Mouse (Mus musculus) lung, postnatal 14 days (tissue): ENCODE data around the gene 2900026A02Rik.
A peak's percentile ranks its signal among the peaks of the same experiment; 100 is the strongest.

Experiments used
- DNase-seq: peaks from one replicate; pipeline ENCODE4 v3.0.0; 2021

The 2900026A02Rik gene

DNA sequence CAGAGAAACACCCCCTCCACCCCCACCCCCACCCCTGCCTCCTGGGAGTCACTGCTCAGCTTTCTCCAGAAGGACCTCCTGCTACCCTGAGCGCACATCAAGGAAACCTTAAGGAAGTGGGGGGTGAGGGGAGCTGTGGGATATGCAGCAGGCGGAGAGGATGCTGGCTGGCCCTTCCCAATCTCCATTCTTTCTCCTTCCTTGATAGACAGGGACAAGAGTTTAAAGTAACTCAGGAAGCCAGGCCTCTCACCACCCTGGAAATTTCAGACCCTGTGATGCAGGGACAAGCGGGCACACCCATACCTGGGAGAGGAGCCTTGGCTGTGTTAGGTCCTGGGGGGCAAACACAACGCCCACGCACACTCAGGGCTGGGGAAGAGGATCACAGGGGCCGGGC is 10.7 kb downstream of the 2900026A02Rik start:
- no peak for DNase-seq

DNA sequence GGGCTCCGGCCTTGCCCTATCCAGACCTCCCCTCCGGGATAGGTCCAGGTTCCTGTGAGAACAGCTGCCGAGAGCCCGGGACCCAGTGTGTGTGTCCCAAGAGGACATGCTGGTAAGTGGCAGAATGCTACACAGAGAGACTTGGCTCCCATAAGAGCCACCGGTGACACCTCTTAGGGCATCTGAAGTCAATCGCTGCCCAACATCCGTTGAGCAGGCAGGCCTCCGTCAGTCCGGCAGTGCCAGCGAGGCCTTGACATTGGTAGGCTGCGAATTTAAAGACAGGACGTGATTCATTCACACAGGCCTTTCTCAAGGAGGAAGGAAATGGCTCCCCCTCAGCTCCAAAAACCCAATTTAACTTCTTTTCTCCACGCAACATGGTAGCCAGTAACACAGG is 11.1 kb downstream of the 2900026A02Rik start:
- no peak for DNase-seq

DNA sequence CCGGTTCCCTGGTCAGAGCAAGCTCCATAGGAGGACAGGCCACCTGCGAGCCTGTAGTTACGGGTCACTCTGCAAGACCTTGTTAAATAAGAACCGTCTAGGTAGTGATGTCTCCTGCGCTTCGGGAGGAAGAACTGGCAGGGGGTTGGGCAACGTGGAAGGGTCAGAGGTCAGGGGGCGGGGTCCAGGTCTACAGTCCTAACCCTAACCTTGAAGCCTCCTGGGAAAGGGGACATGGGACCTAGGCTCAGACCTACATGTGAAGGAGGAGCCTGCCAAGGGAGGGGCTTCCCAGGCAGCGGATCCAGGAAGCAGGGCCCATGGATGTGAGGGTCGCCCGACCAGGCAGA is 11.7 kb downstream of the 2900026A02Rik start:
- DNase-seq, result no peak

DNA sequence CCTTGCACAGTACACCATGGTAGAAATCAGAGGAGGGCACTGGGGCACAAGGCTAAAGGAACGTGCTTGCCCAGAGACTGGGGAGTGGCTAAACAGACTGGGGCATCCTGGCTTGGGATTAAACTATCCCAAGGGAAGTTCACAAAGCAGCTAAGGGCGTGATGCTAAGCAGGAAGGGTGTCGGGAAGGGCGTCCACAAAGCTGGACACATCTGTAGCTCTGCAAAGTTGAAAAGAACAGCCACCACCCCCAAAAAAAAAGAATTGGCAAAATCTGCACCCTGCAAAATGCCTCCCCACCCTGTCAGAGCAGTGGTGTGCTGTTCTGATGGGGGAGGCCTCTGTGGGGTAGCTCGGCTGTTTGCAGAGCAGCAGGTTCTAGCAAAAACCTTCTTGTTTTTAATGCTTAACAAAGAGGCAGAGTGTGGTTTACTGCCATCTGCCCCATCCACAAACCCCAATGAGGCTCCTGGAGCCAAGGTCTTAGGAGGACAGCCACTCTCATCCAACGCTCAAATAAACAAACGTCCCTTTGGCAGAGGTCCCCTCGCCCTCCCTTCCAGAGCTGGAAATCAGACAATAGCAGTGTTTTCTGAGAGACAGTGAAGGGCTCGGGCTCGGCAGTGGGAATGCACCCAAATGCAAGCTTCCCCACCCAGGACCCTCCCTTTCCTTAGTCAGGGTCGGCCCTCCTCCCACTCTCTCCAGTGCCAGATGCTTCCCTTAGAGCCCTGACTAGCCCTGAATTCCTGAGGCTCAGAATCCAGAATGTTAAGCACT is 12.2 kb downstream of the 2900026A02Rik start:
- DNase-seq, result peak; percentile 80

DNA sequence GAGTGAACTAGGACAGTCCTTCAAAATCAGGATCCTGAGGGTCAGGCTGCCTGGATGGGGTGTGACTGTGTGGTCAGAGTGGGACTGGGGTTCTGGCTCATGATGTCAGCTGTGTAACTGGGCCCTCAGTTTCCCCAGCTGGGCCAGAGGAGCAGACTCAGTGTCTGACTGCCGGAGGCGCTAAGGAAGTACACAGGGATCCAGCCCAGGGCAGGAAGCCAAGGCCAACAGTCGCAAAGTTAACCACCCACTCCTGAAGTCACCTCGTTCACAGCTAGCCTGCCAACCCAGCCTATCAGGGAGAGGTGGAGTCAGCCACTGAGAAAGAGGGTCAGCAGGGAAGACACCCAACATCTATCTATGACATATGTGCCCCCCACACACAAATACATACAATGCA is 13.0 kb downstream of the 2900026A02Rik start:
- DNase-seq, result peak; percentile 65

DNA sequence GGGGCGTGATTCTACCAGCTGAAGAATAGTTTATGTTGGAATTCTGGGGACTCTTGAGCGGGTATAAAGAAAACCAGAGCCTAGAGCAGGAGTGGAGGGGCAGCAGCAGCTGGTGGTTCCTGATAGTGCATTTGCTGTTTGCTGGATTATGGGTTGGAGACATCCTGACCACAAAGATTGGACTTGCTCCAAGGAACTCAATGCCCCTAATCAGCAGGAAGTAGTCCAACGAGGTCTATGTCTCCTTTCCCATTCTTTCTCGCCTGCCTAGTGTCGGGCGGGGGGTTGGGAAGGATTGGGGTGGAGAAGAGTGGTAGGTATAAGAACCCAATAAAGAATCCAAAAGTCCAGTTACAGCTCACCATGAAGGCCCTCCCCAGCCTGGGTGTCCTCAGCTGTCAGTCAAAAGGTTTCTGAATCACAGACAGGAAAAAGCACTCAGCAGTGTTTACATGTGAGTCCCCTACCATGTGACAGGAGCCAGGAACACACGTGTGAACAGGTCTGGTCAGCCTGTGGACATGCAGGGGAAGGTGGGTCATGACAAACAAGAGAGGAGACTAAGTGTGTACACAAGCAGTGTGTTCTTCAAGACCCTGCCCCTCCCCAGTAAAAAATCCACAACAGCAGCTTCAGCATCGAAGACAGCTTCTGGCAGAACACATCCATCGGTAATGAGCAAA is 14.2 kb downstream of the 2900026A02Rik start:
- DNase-seq, result no peak

DNA sequence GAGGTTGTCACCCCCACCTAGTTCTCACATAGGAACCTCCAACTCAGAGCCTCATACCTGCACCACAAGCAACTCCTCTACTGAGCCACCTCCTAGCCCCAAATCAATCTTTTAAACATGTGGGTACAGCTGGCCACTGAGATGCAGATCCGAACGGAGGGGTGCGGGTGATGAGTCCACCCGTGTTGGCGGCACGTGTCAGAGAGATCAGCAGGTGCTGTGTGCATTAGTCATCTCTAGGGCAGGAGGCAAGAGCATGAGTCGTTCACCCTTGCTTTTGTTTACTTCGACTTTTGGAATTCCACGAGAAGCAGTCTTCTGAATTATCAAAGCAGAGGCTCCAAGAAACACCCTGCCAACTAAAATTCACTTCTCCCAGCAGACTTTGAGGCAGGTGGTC is 16.8 kb downstream of the 2900026A02Rik start:
- DNase-seq, result no peak

DNA sequence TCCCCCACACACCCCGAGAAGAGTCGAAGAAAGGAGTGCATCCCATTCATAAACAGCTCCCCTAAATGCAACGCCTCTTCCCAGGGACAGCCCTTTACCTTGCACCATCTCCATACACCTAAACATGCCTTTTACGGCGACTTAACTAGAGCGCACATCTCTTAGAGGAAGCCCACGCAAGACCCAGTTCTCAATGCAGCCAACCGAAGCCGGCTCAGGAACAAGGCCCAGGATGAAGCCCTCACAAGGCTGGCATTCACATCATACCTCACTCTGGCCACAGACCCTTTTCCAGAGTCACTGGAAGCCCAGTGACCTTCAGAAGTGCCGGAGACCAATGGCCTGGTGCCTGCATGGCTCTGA is 21.3 kb downstream of the 2900026A02Rik start:
- DNase-seq, result no peak

DNA sequence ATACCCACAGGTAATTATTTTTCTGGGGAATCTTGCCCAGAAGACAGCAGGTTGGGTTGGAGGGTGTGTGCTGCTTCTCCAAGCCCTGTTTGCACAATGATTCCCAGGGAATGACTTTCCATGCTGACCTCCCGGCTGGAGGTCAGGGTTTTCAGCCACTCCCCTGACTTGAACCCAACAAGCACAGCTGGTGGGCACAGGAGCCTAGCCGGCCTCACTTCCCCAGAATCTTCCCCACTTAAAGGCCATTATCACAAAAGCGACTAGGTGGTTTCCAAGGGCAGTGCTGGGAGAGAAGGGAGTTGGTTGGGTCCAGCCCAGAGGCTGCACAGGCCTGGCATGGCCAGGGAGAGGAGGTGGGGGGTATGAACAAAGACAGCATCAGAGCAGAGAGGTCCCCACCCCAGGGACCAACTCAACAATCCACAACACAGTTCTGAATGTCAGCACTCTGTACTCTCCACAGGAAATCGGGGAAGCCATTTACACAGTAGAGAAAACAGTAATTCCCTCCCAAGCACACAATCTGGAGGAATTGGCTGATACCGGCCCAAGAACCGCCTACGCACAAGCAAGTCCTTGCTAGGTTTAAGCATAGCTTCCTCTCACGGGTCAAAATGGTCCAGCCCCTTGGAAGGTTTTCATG is 21.8 kb downstream of the 2900026A02Rik start:
- DNase-seq, result no peak

DNA sequence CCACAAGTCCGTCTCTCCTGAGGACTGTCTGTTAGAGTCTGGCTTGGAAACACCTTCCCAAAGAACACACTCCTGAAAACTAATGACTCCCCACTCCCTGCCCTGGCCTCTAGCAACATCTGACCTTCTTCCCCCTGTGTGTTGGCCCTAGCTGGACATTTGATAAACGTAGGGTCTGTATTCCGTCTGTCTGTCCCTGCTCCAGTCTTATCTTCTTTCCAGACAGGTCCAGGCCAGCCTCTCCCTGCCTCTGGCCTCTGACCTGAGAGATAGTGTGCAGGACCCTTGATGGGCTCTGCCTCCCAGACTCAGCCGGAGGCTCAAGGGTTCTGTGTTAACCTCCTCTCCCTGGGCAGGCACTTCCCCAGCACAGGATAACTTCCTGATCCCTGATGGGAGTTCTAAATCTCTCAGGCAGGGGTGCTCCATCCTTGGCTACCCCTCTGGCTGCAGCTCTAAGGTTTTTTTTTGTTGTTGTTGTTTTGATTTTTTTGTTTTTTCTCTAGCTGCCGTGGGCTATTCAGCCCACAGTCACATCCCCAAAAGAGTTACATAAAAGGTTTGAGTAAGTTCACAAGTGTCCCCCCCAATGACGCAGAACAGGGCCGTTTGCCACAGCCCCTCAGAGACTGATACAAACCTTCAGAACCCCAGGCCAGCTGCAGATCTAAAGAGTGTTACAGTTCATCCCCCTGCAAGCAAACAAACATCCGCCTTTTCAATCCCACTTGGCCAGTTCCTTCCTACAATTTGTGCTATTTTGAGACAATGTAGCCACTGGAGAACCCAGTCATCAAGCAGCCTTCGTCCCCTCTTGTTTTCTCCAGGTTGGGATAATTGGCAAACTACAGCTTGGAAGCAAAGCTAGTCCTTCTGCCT is 23.9 kb downstream of the 2900026A02Rik start:
- no peak for DNase-seq

DNA sequence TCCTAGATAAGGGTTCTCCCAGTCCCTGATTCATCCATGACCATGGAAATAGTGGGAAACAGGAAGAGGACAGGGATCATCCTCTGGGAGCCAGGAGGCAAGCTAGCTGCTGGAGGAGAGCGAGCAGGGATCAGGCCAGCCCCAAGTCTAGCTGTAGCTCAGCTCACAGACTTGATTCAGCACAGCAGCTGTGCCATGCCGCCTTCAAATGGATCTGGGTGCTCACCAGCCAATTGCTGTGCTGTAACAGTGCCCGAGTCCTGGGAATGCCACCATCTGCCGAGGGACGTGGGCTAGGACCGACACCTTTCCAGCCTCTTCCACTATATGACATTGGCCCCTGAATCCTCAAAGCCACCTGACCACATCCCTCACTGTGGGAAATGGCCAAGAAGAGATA is 25.1 kb downstream of the 2900026A02Rik start:
- no peak for DNase-seq

DNA sequence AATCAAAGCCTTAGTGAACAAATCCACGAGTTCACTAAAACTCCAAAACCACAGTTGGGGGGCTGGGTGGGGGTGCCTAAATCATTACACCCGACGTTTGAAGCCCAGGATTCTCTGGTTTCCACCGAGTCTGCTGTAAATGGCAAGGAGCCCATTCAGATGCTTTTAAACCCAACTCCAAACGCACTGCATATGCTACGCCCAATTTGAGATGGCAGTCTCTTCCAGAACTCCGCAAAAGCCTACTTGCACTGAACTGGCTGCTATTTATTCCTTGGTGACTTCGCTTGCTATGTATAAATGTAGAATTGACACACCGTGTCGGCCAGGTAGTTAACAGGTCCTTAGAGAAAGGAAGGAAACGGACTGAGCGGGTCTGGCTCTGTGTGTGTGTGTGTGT is 25.6 kb downstream of the 2900026A02Rik start:
- DNase-seq, result no peak

DNA sequence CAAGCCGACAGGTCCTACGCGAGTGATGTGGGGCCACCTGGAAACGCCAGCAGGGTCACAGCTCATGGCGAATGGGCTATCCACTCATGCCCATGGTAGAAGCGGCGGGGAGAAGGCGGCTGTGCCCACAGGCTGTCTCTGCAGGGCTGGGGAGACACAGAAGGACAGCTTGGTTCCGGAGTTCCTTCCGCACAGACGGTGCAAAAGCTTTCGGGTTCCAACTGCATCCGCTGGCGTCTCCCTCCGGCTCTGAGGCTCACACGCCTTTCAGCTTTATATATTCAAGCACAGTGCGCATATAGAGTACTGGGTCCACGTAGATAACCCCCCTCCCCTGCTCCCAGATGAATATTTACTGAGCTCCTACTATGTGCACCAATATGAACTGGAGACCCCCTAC is 27.3 kb downstream of the 2900026A02Rik start:
- DNase-seq, result no peak

DNA sequence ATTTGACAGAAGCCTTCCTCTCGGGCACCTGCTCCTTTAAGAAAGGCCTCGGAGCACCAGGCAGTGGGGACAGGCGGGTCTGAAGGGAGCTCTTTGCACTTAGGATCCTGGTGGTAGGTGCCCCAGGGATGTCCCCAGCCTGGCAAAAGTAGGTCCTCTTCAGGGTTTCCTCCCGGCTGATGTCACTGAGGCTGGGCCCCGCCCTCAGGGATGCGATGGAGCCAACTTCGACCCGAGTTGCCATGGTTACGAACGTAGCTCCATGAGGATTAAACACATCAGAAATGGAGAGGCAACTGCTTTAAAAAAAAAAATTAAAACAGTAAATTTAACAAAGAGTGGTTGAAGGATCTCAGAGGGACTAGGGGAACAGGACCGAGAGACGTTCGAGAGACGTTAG is 29.1 kb downstream of the 2900026A02Rik start:
- DNase-seq, result no peak

DNA sequence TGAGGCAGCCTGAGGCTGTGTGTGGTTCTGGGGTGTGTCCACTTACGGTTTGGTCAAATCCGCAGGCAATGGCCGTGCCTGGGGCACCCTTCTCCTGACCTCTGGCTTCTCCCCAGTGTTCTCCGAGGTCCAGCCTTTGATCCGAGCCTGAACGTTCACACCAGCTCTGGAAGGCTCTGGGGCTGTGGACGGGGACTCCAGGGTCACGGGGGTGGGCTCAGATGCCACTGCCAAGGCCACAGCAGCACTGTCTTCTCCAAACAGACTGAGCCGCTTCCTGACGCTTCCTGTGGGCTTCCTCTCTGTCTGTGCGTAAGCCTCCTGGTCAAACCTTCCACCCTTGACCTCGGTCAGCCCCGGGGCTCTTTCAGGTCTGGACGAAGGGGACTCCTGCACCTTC is 30.5 kb downstream of the 2900026A02Rik start:
- DNase-seq, result no peak

DNA sequence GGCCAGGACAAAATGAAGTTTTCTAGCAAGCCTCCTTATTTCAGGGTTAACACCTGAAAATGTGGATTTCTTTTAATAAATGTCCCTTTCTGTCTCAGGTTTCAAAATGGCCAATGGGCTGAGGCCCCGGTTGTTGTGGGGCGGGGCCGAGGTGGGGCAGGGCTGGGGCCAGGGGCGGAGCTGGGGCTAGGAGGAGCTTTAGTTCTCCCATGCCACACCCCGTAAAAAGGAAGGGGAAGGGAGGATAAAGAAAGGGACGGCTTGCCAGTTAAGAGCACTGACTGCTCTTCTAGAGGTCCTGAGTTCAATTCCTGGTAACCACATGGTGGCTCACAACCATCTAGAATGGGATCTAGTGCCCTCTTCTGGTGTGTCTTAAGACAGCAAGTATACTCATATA is 39.6 kb downstream of the 2900026A02Rik start:
- no peak for DNase-seq

DNA sequence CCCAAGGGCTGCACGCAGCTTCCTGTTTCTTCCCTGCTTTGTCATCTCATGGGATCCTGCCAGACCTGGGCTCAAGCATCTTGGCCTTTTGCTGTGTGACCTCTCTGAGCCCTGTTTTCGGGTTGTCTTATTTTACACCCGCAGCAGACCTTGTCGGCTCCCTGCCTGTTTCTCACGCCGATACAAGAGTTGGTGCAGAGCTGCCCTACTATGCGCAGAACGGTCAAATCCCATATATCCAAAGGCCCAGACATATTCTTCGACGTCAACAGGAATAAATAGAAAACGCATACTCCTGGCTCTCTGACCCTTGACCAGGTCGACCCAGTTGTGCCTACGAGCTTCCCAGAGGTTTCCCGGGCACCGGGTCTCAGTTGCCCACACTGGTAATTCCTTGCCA is 40.3 kb downstream of the 2900026A02Rik start:
- DNase-seq, result no peak

DNA sequence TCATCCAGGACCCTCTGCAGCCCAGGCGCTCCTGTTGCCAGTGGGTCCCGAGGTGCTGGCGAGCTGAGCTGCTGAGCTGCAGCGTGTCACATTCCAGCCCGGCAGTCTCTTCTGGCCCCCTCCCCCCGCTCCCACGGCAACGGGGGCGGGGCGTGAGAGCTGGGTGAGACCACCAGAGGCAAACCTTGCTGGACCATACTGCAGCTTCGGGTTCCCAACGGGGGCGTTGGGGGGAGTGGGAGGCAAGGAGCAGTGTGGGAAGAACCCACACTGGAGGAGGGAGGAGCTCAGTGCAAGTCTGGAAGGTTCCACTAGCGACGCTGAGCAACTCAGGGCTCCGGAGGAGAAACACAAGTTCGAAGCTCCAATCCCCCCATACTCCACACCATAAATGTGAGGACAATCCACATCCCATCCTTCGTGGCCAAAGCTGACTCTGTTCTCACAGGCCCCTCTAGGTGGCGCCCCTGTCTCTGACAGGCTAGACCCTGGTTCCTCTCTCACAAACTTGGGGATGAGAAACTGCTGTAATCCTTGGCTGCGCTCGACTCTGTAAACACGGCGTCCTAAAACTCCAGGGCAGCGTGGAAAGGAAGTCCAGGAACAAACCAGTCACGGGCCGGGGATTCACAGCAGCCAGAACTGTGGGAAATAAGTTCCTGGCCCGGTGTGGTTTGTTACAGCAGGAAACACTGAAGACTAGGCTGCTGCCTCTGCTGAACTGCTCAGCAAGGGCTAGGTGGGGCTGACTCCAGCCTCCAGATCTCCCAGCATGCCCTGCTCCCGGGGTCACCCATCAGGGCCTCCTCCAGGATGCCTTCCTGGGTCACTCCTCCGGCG is 41.0 kb downstream of the 2900026A02Rik start:
- peak; percentile 93 for DNase-seq

DNA sequence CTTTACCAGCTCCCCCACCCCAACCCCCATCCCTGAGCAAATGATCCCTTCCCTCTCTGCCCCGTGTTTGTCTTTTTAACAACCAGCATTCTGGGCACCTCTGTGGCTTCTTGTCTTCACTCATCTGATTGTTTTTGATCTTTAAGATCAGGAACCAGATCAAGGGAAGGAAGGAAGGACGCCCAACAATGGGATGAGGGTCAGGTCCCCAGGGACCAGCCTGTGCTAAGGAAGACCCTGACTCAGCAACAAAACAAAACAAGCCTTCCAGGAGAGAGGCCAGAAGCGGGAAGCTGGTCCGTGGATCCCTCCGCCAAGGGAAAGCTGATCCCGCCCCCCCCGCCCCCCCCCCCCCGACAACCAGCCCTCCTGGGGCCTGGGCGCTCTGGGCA is 41.6 kb downstream of the 2900026A02Rik start:
- no peak for DNase-seq

DNA sequence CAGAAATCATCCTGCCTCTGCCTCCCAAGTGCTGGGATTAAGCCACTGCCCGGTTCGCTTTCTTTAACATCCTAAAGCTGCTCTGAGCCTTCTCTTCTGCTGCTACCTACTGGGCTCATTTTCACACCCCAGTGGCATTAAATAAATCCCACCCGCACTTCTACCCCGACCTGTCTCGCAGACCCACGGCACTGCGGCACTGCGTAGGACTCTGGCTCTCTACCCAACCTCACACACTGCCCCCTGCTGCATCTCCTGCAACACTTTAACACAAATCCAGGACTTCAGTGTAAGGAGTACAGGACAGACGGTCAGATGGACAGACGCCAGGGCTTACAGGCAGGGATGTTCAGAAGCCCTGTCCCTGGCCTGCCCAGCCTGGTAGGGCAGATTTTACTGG is 45.1 kb downstream of the 2900026A02Rik start:
- DNase-seq, result no peak

DNA sequence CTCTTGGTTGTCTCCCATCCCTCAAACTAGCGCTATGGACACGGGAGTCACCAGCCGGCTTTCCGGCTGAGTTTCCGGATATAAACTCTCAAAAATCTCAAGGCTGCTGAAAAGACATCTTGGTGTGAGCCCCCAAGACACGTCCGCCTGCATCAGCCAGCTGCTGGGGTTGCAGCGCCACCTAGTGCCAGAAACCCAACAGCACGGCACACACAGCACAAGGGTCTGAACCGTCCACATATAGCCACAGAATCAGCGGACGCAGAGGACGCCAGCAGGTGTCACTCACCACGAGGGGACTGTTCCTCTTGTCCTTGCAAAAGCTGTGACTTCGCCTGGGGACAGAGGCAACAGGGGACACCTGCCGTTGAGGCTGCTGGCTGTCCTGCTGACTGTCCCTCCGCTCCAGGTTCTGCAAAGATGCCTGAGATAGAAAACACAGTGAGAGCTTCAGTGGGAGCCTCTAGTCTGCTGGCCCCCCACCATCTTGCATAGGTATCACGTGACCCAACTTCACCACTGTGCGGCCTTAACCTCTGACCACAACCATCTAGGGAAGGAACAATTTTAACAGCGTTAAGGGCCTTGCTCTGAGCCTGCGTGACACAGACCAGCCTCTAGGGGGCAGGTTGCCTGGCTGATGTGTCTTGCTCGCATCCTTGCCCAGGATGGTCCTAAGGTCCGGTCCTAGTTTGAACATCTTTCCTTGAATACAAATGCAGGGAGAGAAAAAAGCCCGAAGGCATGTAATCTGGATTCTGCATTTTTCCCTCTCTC is 45.9 kb downstream of the 2900026A02Rik start:
- DNase-seq, result peak; percentile 44

DNA sequence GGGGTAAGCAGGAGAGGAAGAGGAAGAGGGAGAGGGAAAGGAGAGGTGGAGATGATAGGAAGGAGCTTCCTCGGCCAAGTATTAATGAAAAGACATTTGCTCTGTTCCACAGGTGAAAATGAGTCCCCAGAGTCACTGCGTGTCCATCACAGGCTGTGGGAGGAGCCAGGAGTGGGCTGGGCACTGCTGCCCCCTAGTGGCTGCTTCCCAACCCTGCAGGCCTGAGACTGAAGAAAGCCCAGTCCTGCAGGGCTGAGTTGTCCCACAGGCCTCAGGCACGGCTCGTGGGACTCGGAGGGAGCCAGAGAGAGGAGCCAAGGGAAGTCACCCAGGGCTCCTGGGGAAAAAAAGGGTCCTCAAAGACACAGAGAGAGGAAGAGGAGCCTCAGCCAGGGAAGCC is 47.7 kb downstream of the 2900026A02Rik start:
- peak; percentile 78 for DNase-seq
